Mouse (Mus musculus) B cell, adult 62 days (primary cell): ENCODE data around the gene Herc1. TPM values are rescaled to one million over a fixed set of nuclear protein-coding genes. Genes with fewer than 3 reads are reported as not detected.

Experiments
- total RNA-seq: library from RNA; stranded (reverse); gene quantifications from 4 replicates; pipeline ENCODE4 v1.2.4, GENCODE M21; 2023

Gene Herc1
- total RNA-seq: 109 to 115 TPM (median 110 TPM) in 4 replicates

DNA sequence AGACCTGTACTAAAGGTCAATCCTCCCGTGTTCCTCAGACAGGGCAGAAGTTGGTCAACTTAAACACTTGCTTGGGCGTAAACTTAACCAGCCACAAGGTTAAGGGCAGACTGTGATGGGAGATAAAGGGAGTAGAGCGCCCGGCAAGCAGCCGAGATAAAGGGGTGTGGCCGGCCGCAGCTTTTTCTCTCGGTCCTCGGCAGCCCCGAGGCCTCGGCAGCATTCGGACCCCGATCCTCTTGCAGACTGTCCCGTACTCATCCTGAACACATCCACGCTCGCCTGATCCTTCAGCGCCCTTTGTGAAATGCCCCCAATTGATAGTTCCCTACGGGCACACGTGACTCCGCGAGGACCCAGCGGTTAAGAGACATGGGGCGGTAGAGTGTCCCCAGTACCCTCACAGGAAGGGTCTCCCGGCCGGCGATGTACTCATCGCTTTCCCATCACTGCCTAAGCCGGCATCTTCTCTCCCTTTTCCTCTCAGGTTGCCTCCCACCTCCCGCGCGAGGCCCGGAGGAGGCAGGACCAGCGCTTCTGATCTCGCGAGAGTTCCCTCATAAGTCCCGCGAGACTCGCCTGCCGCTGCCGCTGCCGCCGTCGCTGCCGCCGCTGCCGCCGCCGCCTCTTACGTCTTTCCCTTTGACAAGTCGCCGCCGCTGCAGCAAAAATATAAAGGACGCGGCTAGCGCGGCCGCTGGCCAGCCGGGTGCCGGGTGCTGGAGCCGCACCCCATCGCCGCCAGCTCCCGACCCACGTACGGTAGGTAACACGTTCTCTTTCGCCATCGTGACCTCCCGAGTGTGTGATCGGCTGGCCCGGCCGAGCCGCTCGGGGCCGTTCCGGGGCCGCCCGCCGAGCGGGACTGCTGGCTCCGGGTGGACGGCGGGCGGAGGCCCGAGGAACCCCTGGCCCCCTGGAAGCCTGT lies at the start of gene Herc1:
TSS of gene Herc1 (plus strand) at position 591 of the 928 bp plus-strand sequence.

GRCm38 (mm10) chr9:66514256-66514770 lies 164.1 kb downstream of the Herc1 start, which contains the start of gene Fbxl22:
Gene Fbxl22 (minus strand): TSS chr9:66514593.

Other genes with a start within 250 kb of the Herc1 start
- gene Snx1, start 223.9 kb upstream of the Herc1 start, total RNA-seq: 74.5 to 88.9 TPM (median 87.5 TPM) in 4 replicates
- gene Ciao2a, start 223.8 kb upstream of the Herc1 start, total RNA-seq: 37.9 to 42.6 TPM (median 41.4 TPM) in 4 replicates
- gene Dapk2, start 192.2 kb upstream of the Herc1 start, total RNA-seq: 0.43 to 1.7 TPM (median 1.1 TPM) in 4 replicates
- 4.1 to 4.9 TPM (median 4.6 TPM) in 4 replicates for gene Fbxl22, start 164.1 kb downstream of the Herc1 start, total RNA-seq
- 86.7 to 98.1 TPM (median 96.6 TPM) in 4 replicates for gene Usp3, start 242.7 kb downstream of the Herc1 start, total RNA-seq